Mouse (Mus musculus) splenic B cell, adult 2 months (primary cell): ENCODE measurements at regions not wholly inside any gene's neighbourhood (a gene's known extent, or its start where the extent isn't known, plus 50 kb on each side); places are given as distances from the start of the nearest gene placed in this dataset.

Source experiments
- DNase-seq: peaks from one replicate; pipeline ENCODE4 v3.0.0-alpha.2; 2011; ENCODE audit warnings: low read depth, low spot score
- H3K27me3 ChIP-seq: 2 replicates; pipeline ENCODE4 v1.6.1; 2012; ENCODE audit warnings: mild to moderate bottlenecking, low read length, moderate library complexity, mixed read lengths; ENCODE audit not compliant: control insufficient read depth, poor library complexity, insufficient read depth, severe bottlenecking
- H3K36me3 ChIP-seq: 2 replicates; pipeline ENCODE4 v1.6.1; 2012; ENCODE audit warnings: mild to moderate bottlenecking, low read length, moderate library complexity, mixed read lengths; ENCODE audit not compliant: control insufficient read depth, poor library complexity, insufficient read depth, severe bottlenecking

- H3K36me3 ChIP-seq: no peaks in the 10 kb centered on the region
- H3K27me3 ChIP-seq: no peaks in the 10 kb centered on the region
- DNase-seq: no peak
These were observed 155.6 kb upstream of the Sel1l start for GRCm38 (mm10) chr12:92004391-92005094.

- Histone ChIP-seq H3K27me3 (no peaks in the 10 kb centered on the region), H3K36me3 (no peaks in the 10 kb centered on the region)
- DNase-seq: no peak
These were observed 150.1 kb upstream of the Sel1l start for GRCm38 (mm10) chr12:91999031-91999430.

- no peaks in the 10 kb centered on the region for H3K27me3 ChIP-seq
- no peak for DNase-seq
- no peaks in the 10 kb centered on the region for H3K36me3 ChIP-seq
These were observed 148.4 kb upstream of the Sel1l start for GRCm38 (mm10) chr12:91997404-91997803.

GRCm38 (mm10) chr12:91995545-91995944, 146.6 kb upstream of the Sel1l start:
- no peaks in the 10 kb centered on the region for H3K27me3 ChIP-seq
- DNase-seq: no peak
- no peaks in the 10 kb centered on the region for H3K36me3 ChIP-seq

GRCm38 (mm10) chr12:91986448-91986847, 137.5 kb upstream of the Sel1l start:
- no peaks in the 10 kb centered on the region for H3K27me3 ChIP-seq
- DNase-seq: no peak
- H3K36me3 ChIP-seq: no peaks in the 10 kb centered on the region

- no peaks in the 10 kb centered on the region for H3K27me3 ChIP-seq
- DNase-seq: no peak
- no peaks in the 10 kb centered on the region for H3K36me3 ChIP-seq
These were observed 131.4 kb upstream of the Sel1l start for GRCm38 (mm10) chr12:91980321-91980720.

GRCm38 (mm10) chr12:91971045-91971444, 122.1 kb upstream of the Sel1l start:
- Histone ChIP-seq H3K27me3 (no peaks in the 10 kb centered on the region), H3K36me3 (no peaks in the 10 kb centered on the region)
- DNase-seq: no peak

GRCm38 (mm10) chr12:91965937-91966336, 117.0 kb upstream of the Sel1l start:
- H3K27me3 ChIP-seq: no peaks in the 10 kb centered on the region
- no peak for DNase-seq
- H3K36me3 ChIP-seq: no peaks in the 10 kb centered on the region

GRCm38 (mm10) chr12:91963239-91963638, 114.3 kb upstream of the Sel1l start:
- Histone ChIP-seq H3K36me3 (no peaks in the 10 kb centered on the region), H3K27me3 (no peaks in the 10 kb centered on the region)
- DNase-seq: no peak

GRCm38 (mm10) chr12:91958086-91958485, 109.1 kb upstream of the Sel1l start:
- Histone ChIP-seq H3K36me3 (no peaks in the 10 kb centered on the region), H3K27me3 (no peaks in the 10 kb centered on the region)
- DNase-seq: no peak

GRCm38 (mm10) chr12:91956411-91956810, 107.5 kb upstream of the Sel1l start:
- H3K27me3 ChIP-seq: no peaks in the 10 kb centered on the region
- H3K36me3 ChIP-seq: no peaks in the 10 kb centered on the region
- no peak for DNase-seq

GRCm38 (mm10) chr12:91948602-91949167, 99.7 kb upstream of the Sel1l start:
- H3K36me3 ChIP-seq: no peaks in the 10 kb centered on the region
- no peaks in the 10 kb centered on the region for H3K27me3 ChIP-seq
- no peak for DNase-seq

- Histone ChIP-seq H3K36me3 (no peaks in the 10 kb centered on the region), H3K27me3 (no peaks in the 10 kb centered on the region)
- no peak for DNase-seq
These were observed 99.0 kb upstream of the Sel1l start for GRCm38 (mm10) chr12:91947998-91948397.

- no peak for DNase-seq
- H3K36me3 ChIP-seq: no peaks in the 10 kb centered on the region
- no peaks in the 10 kb centered on the region for H3K27me3 ChIP-seq
These were observed 97.6 kb upstream of the Sel1l start for GRCm38 (mm10) chr12:91946541-91946940.

GRCm38 (mm10) chr12:91932490-91933361, 83.8 kb upstream of the Sel1l start:
- DNase-seq: no peak
- no peaks in the 10 kb centered on the region for H3K27me3 ChIP-seq
- H3K36me3 ChIP-seq: no peaks in the 10 kb centered on the region
